Mouse (Mus musculus): Measurements from ENCODE around the gene Il17ra.

The Il17ra gene

DNA sequence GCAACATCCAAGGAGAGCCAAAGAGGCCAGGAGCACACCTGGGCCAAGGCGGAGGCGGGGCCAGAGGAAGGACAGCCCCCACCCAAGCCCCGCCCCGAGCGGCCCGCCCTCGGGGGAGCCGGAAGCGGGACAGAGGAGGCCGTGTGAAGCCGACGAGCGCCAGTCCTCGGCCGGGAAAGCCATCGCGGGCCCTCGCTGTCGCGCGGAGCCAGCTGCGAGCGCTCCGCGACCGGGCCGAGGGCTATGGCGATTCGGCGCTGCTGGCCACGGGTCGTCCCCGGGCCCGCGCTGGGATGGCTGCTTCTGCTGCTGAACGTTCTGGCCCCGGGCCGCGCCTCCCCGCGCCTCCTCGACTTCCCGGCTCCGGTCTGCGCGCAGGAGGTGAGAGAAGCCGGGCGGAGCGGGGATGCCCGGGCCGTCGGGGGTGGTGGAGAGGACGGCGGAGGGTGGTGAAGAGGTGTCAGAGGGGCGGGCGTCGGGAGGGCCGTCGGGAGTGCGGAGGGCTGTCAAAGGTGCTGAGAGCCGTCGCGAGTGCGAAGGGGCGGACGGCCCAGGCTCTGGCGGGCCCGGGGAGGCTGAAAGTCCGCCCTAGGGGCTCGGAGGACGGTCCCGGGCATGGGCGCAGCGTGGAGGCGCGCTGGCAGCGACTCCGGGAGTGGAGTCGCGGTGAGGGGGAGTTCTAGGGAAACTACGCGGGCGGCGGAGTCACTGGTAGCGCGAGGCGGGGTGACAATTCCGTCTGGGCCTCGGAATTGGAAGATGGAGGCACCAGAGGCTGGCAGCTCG, at the start of gene Il17ra:
Gene Il17ra (plus strand): TSS at position 162 of the 786 bp plus-strand sequence.
- DNase-seq = peak; percentile 85 to 86

GRCm38 (mm10) chr6:120438161-120438560, 24.9 kb upstream of the Il17ra start:
- no peak for DNase-seq

- DNase-seq = no peak
These were observed 20.8 kb upstream of the Il17ra start for GRCm38 (mm10) chr6:120442171-120442749.

- DNase-seq = no peak
These were observed 19.4 kb upstream of the Il17ra start for GRCm38 (mm10) chr6:120443363-120444355.

- no peak for DNase-seq
These were observed 12.8 kb upstream of the Il17ra start for GRCm38 (mm10) chr6:120450208-120450607.

GRCm38 (mm10) chr6:120452384-120453102, 10.5 kb upstream of the Il17ra start:
- DNase-seq = no peak

GRCm38 (mm10) chr6:120453103-120453445, 10.0 kb upstream of the Il17ra start:
- DNase-seq = no peak

GRCm38 (mm10) chr6:120453556-120453955, 9.5 kb upstream of the Il17ra start:
- DNase-seq = no peak

- DNase-seq = no peak
These were observed 8.4 kb upstream of the Il17ra start for GRCm38 (mm10) chr6:120454627-120455077.

DNA sequence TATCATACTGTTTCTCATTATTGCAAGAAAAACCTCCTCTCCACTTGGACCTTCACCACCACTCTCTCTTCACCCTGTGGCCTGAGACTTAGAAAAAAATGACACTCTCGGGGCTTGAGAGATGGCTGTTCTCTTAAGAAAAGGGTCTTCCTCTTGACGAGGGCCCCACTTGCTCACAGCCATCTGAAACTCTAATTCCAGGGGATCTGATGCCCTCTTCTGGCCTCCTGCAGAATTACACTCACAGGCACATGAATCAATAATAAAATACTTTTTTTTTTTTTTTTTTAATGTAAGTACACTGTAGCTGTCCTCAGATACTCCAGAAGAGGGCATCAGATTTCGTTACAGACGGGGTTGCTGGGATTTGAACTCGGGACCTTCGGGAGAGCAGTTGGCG, 6.0 kb upstream of the Il17ra start:
- no peak for DNase-seq

DNA sequence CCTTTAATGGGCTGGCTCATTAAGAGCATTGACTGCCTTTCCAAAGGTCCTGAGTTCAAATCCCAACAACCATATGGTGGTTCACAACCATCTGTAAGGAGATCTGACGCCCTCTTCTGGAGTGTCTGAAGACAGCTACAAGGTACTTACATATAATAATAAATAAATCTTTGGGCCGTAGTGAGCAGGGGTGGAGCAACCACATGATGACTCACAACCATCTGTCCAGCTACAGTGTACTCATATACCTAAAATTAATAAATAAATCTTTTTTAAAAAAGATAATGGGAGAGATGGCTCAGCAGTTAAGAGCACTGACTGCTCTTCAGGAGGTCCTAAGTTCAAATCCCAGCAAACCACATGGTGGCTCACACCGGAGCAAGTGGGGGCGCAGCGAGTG, 5.3 kb upstream of the Il17ra start:
- DNase-seq = no peak

DNA sequence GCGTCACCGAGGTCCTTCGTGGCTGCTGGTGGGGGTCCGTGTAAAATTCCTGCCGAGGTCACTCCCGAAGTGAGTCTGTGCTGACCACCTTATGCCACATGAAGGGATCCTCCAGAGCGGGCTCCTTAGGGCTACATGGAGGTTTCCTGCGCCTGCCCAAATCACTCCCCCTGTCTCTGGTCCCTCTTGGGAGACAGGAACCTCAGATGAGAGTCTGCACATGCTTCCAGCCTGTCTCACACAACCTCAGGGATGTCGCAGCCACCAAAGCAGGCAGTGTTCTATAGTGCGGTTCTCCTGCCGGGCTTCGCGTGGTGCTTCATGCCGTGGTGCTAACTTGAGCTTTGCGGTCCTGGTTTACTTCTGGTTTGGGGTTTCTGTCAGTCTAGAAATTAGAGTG, 1.8 kb upstream of the Il17ra start:
- DNase-seq = no peak

- no peak for DNase-seq
These were observed 796 bp upstream of the Il17ra start for GRCm38 (mm10) chr6:120462251-120462650.

- DNase-seq = peak; percentile 42 to 58
These were observed 837 bp downstream of the Il17ra start for GRCm38 (mm10) chr6:120463884-120464283.

DNA sequence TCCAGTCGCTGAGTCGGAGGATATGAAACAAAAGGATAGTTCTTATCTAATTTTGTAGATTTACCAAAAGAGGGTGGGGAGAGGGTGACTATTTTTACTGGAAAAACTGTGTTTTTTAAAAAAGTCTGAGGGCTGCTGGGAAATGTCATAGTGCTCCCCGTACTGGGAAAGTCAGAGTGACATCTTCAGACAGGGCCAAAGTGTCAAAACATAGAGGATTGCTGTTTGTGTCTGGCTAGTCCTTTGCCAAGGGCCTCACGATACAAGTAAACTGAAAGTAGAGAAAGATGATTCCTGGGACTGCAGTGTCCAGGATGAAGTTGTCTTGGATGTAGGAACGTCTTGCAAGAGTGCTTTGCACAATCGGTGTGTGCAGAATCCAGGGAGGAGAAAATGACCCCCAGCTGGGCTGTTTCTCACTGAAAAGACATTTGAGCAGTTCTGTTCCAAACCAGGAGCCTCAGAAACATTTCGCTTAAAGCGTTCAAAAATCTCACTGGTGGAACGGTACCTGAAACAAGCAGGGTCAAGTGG, 1.4 kb downstream of the Il17ra start:
- DNase-seq = no peak

DNA sequence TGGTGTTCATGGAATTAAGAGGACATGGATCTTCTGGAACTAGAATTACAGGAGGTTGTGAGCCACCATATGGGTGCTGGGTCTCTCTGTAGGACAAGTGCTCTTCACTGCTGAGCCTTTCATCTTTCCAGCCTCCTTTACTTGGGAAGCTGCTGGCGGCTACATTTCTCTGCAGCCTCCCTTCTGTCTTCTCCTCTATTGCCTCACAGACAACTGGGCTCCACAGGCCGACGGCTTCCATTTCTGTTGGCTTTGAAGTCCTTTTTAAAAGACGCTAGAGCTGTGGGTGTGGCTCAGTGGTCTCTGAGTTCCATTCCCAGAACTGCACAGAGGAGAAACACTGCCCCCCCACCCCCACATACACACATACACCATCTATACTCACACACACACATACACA, 2.3 kb downstream of the Il17ra start:
- DNase-seq = no peak

DNA sequence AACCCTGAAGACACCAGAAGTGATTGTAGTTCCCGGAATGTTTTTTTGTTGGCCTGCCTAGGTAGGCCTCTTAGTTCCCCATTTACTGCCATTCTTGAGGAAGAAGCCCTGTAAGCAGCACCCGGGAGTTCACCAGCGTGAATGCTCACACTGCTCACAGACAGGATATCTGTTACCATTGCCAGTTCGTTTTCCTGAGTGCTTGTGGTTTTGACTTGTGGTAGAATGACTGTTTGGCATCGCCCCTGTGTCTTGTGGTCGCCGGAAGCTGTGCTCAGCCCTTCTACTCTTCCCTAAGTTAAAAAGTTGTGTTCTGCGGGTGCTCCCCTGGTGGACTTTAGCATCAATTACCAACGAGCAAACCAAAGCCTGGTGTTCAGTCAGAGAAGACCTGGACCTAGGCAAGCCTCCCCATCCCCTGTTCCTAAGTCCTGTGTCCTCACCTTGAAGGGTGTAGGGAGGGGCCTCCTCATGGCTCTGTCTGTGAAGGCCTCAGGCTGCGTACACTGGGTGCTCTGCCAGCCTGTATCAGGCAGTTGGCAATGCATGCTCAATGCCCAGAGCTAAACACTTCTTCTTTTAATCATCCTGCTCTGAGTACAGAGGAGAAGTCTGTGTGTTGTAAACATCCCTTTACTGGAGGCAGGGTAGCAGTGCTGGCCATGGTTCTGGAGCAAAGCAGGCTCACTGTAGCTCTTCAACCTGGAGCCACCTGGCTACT, 3.7 kb downstream of the Il17ra start:
- DNase-seq = peak; percentile 58 to 83

- DNase-seq = no peak
These were observed 5.2 kb downstream of the Il17ra start for GRCm38 (mm10) chr6:120468259-120468658.

GRCm38 (mm10) chr6:120469268-120469667, 6.2 kb downstream of the Il17ra start:
- no peak for DNase-seq

- DNase-seq = no peak
These were observed 6.7 kb downstream of the Il17ra start for GRCm38 (mm10) chr6:120469770-120470169.

GRCm38 (mm10) chr6:120470666-120471065, 7.6 kb downstream of the Il17ra start:
- DNase-seq = no peak

DNA sequence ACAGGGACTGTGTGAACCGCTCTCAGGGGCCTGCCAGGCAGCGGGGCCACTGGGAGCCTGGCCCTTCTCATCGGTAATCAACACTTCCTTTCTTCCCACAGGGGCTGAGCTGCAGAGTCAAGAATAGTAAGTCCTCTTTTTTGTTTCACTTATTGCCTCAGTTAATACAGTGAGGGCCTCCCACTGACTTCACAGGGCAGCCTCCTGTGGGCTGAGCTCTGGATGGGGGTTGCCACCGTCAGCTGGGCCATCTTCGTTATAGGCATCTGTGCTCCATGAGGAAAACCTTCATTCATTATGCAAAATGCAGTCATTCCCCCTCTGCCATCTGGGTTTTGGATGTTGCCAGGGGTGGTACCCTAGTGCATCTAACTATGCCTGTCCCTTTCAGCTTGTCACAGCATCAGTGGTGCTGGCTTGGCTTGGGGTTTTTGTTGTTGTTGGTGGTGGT, 9.0 kb downstream of the Il17ra start:
- no peak for DNase-seq

Data from thymus, adult 18-20 months (tissue).